Mouse (Mus musculus) small intestine, adult 2 months (tissue): ENCODE results near the gene Arhgap18. TPM values are rescaled to one million over a fixed set of nuclear protein-coding genes. Genes with fewer than 3 reads are reported as not detected.

Source experiments
- H3K27ac ChIP-seq: fragments of 200-500 bp; 2 replicates; pipeline ENCODE4 v1.5.1; 2012; ENCODE audit warnings: low read depth, low read length, control low read depth, inconsistent platforms; ENCODE audit not compliant: insufficient read depth
- H3K27me3 ChIP-seq: fragments of 200-500 bp; 2 replicates; pipeline ENCODE4 v1.6.1; 2012; ENCODE audit warnings: mild to moderate bottlenecking, moderate library complexity, low read length, inconsistent platforms; ENCODE audit not compliant: control insufficient read depth, insufficient read depth
- H3K36me3 ChIP-seq: fragments of 200-500 bp; 2 replicates; pipeline ENCODE4 v1.6.1; 2012; ENCODE audit warnings: mild to moderate bottlenecking, low read length, control low read depth, inconsistent platforms; ENCODE audit not compliant: control insufficient read depth, insufficient read depth
- H3K4me1 ChIP-seq: fragments of 200-500 bp; 2 replicates; pipeline ENCODE4 v1.6.1; 2012; ENCODE audit warnings: low read length, inconsistent platforms, mixed read lengths; ENCODE audit not compliant: control insufficient read depth, insufficient read depth, insufficient read length
- H3K4me3 ChIP-seq: fragments of 200-500 bp; 2 replicates; pipeline ENCODE4 v1.5.1; 2012; ENCODE audit warnings: low read depth, mild to moderate bottlenecking, control low read depth, inconsistent platforms, low read length, moderate library complexity
- CTCF ChIP-seq: fragments of 200-500 bp; IDR thresholded peaks from 2 replicates; pipeline ENCODE4 v1.5.1; 2012; ENCODE audit warnings: low read depth, mild to moderate bottlenecking, control low read depth, inconsistent platforms, low read length, moderate library complexity, mixed read lengths; ENCODE audit not compliant: insufficient replicate concordance, insufficient read length; ENCODE audit errors: extremely low read depth
- POLR2A ChIP-seq: fragments of 200-500 bp; IDR thresholded peaks from 2 replicates; pipeline ENCODE4 v1.6.1; 2012; ENCODE audit warnings: low read depth, mild to moderate bottlenecking, control low read depth, inconsistent platforms, low read length, moderate library complexity
- WGBS: fragments of 180-500 bp; shearing (Covaris S2); methylation state at CpG from one replicate; pipeline ENCODE4 v1.1.7; 2018; 5-methylcytosine and 5-hydroxymethylcytosine counted together
- polyA plus RNA-seq: library from polyadenylated mRNA; depleted of rRNA; stranded (reverse); fragments of >200 nt; gene quantifications from 2 replicates; pipeline ENCODE4 v1.2.3, GENCODE M21; 2012

Gene Arhgap18
- polyA plus RNA-seq, 1 experiment = 2.6 TPM

- 10% methylated on average over 3 of the region's 3 CpGs for WGBS
- Histone ChIP-seq H3K27me3 (no peaks in the 10 kb centered on the region), H3K27ac (no peak overlapping the region), H3K4me1 (peaks cover 23% of the 10 kb centered on the region), H3K36me3 (no peaks in the 10 kb centered on the region), H3K4me3 (no peak overlapping the region)
- TF ChIP-seq POLR2A = no peak
- no peak for TF ChIP-seq CTCF
Measured at GRCm38 (mm10) chr10:26780581-26780980, 27.4 kb downstream of the Arhgap18 start.

- 92% methylated on average over 2 of the region's 2 CpGs for WGBS
- Histone ChIP-seq H3K27me3 (no peaks in the 10 kb centered on the region), H3K27ac (no peak overlapping the region), H3K4me1 (no peaks in the 10 kb centered on the region), H3K36me3 (no peaks in the 10 kb centered on the region), H3K4me3 (no peak overlapping the region)
- no peak for TF ChIP-seq POLR2A
Measured at GRCm38 (mm10) chr10:26789680-26790079, 36.5 kb downstream of the Arhgap18 start.

- 84% methylated on average over 3 of the region's 3 CpGs for WGBS
- H3K36me3 ChIP-seq = no peaks in the 10 kb centered on the region; the same call in 1 of the 2 replicates
- H3K27ac ChIP-seq = no peak overlapping the region
- no peak for TF ChIP-seq CTCF
- TF ChIP-seq POLR2A = no peak
- peaks cover 9% of the 10 kb centered on the region; the same call in 1 of the 2 replicates for H3K4me1 ChIP-seq
- H3K27me3 ChIP-seq = no peaks in the 10 kb centered on the region
- no peak overlapping the region for H3K4me3 ChIP-seq
Measured at GRCm38 (mm10) chr10:26791810-26792209, 38.6 kb downstream of the Arhgap18 start.

DNA sequence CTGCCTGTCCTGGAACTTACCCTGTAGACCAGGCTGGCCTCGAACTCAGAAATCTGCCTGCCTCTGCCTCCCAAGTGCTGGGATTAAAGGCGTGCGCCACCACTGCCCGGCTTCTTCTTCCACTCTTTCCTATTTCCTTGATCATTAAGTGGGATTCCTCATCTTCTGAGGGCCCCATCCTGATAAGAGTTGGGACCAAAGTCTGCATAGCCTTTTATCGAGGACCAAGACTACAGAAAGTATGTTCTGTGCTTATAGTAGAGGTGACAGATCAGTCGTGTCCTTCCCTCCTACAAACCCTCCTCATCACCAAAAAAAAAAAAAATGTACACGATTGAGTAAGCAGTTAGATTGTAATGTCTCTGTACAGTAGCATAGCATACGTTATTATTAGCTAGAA lies 39.8 kb downstream of the Arhgap18 start:
- Histone ChIP-seq H3K4me3 (no peak overlapping the region), H3K27me3 (no peaks in the 10 kb centered on the region), H3K4me1 (peaks cover 19% of the 10 kb centered on the region; the same call in 1 of the 2 replicates), H3K36me3 (no peaks in the 10 kb centered on the region; the same call in 1 of the 2 replicates), H3K27ac (no peak overlapping the region)
- TF ChIP-seq POLR2A = no peak
- TF ChIP-seq CTCF = no peak
- 60% methylated on average over 8 of the region's 8 CpGs for WGBS

GRCm38 (mm10) chr10:26796432-26797286 lies 43.4 kb downstream of the Arhgap18 start:
- TF ChIP-seq CTCF (no peak), POLR2A (no peak)
- H3K4me1 ChIP-seq = peaks cover 33% of the 10 kb centered on the region; the same call in 1 of the 2 replicates
- H3K27ac ChIP-seq = peak overlapping the region; percentile 28
- no peaks in the 10 kb centered on the region for H3K27me3 ChIP-seq
- no peak overlapping the region for H3K4me3 ChIP-seq
- WGBS = 56% methylated on average over 10 of the region's 10 CpGs
- no peaks in the 10 kb centered on the region; the same call in 1 of the 2 replicates for H3K36me3 ChIP-seq

DNA sequence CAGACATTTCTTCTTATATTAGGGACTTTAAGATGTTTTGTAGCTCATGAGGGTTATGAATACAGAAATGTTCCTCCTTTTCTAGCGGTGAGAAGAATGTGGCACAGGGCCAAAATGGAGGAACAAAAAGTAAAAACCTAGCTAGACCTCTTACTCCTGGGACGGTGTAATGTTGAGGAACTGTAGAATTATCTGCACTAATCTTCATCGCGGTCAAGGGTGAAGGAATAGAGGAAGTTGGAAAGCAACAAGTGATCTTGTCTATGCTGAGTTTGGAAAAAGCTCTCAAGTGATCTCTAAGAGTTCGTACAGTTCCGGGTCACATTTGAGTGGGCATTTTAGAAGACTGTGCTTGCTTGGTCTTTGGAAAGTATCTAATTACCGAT lies 44.1 kb downstream of the Arhgap18 start:
- Histone ChIP-seq H3K4me3 (no peak overlapping the region), H3K4me1 (peaks cover 33% of the 10 kb centered on the region; the same call in 1 of the 2 replicates), H3K36me3 (no peaks in the 10 kb centered on the region; the same call in 1 of the 2 replicates), H3K27me3 (no peaks in the 10 kb centered on the region), H3K27ac (peak overlapping the region; percentile 63)
- TF ChIP-seq CTCF (no peak), POLR2A (no peak)
- 63% methylated on average over 7 of the region's 7 CpGs for WGBS

DNA sequence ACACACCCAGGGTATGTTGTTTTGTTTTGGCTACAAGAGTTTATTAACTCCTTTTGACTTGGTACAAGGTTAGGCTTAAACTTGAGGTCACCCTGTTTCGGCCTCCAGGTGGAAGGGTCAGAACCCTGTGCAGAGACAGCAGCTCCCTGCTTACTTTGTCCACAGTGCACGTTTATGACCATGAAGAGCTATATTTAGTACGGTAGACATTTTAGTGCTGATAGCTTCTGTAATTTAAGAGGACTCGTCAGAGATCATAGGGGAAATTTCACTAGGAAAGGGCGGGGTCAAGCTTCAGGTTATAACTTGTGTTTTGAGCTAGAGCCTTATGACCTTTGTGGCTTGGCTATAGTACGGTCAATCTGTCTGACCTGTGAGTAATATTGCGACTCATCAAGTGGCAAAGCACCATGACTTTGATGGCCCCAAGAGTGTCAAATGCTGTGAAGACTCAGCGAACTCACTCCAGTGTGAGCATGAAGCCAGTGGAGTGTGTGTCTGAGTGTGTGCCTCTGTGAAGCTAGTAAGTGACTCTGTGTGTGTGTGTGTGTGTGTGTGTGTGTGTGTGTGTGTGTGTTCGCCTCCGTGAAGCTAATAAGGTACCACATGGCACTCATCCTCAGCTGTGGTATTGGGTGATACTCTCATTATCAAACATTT lies 45.7 kb downstream of the Arhgap18 start:
- 18% methylated on average over 10 of the region's 10 CpGs for WGBS
- H3K36me3 ChIP-seq = no peaks in the 10 kb centered on the region; the same call in 1 of the 2 replicates
- peak overlapping the region; percentile 91 for H3K27ac ChIP-seq
- no peaks in the 10 kb centered on the region for H3K27me3 ChIP-seq
- H3K4me3 ChIP-seq = peak overlapping the region; percentile 17; the same call in 1 of the 2 replicates
- TF ChIP-seq CTCF (no peak), POLR2A (no peak)
- H3K4me1 ChIP-seq = peaks cover 33% of the 10 kb centered on the region; the same call in 1 of the 2 replicates
